Mouse (Mus musculus): ENCODE measurements around the gene Lgals4. TPM values are rescaled to one million over a fixed set of nuclear protein-coding genes. Genes with fewer than 3 reads are reported as not detected.
A peak's percentile ranks its signal among the peaks of the same experiment; 100 is the strongest.

The Lgals4 gene
- polyA plus RNA-seq, 1 experiment from 2014 or later, result 1.9 TPM

GRCm38 (mm10) chr7:28792391-28793185 lies 41.1 kb upstream of the Lgals4 start:
- Histone ChIP-seq H3K36me3 (replicated peaks; ENCODE audit: control insufficient read depth, insufficient read depth, low read depth, low read length) (no peaks in the 10 kb centered on the region), H3K4me3 (ENCODE audit: low read depth, low read length) (no peak overlapping the region), H3K9ac (replicated peaks; ENCODE audit: low read length) (no peak overlapping the region), H3K27me3 (ENCODE audit: control insufficient read depth, insufficient read depth, low read length) (no peaks in the 10 kb centered on the region), H3K27ac (replicated peaks; ENCODE audit: low read depth, low read length) (0 out of 2 replicates have a peak overlapping the region, but pooled peaks have one; percentile 13), H3K4me2 (ENCODE audit: low read depth, low read length) (no peak overlapping the region), H3K4me1 (ENCODE audit: control insufficient read depth, insufficient read depth, low read length) (peaks cover 6% of the 10 kb centered on the region; the same call in 1 of the 2 replicates), H3K9me3 (replicated peaks; ENCODE audit: control insufficient read depth, low read length) (no peaks in the 10 kb centered on the region)
- ATAC-seq (replicated peaks; ENCODE audit: insufficient number of reproducible peaks, low FRiP score, low TSS enrichment, low read depth), result no peak
- 80% methylated on average over 12 of the region's 14 CpGs for WGBS
- DNase-seq (ENCODE audit: low spot score), result no peak

- ATAC-seq (replicated peaks; ENCODE audit: insufficient number of reproducible peaks, low FRiP score, low TSS enrichment, low read depth) (no peak), DNase-seq (ENCODE audit: low spot score) (no peak)
- no peak overlapping the region for H3K9ac ChIP-seq (replicated peaks; ENCODE audit: low read length)
- H3K36me3 ChIP-seq (replicated peaks; ENCODE audit: control insufficient read depth, insufficient read depth, low read depth, low read length), result no peaks in the 10 kb centered on the region
- H3K4me3 ChIP-seq (ENCODE audit: low read depth, low read length), result no peak overlapping the region
- no peak overlapping the region for H3K4me2 ChIP-seq (ENCODE audit: low read depth, low read length)
- H3K9me3 ChIP-seq (replicated peaks; ENCODE audit: control insufficient read depth, low read length), result no peaks in the 10 kb centered on the region
- WGBS, result 36% methylated on average over 2 of the region's 2 CpGs
- peaks cover 6% of the 10 kb centered on the region; the same call in 1 of the 2 replicates for H3K4me1 ChIP-seq (ENCODE audit: control insufficient read depth, insufficient read depth, low read length)
- H3K27me3 ChIP-seq (ENCODE audit: control insufficient read depth, insufficient read depth, low read length), result no peaks in the 10 kb centered on the region
- H3K27ac ChIP-seq (replicated peaks; ENCODE audit: low read depth, low read length), result no peak overlapping the region
Observed at GRCm38 (mm10) chr7:28793834-28794233, 39.8 kb upstream of the Lgals4 start.

- Histone ChIP-seq H3K9me3 (replicated peaks; ENCODE audit: control insufficient read depth, low read length) (no peaks in the 10 kb centered on the region), H3K27me3 (ENCODE audit: control insufficient read depth, insufficient read depth, low read length) (no peaks in the 10 kb centered on the region), H3K4me3 (ENCODE audit: low read depth, low read length) (no peak overlapping the region), H3K4me1 (ENCODE audit: control insufficient read depth, insufficient read depth, low read length) (peaks cover 6% of the 10 kb centered on the region; the same call in 1 of the 2 replicates), H3K9ac (replicated peaks; ENCODE audit: low read length) (no peak overlapping the region), H3K36me3 (replicated peaks; ENCODE audit: control insufficient read depth, insufficient read depth, low read depth, low read length) (no peaks in the 10 kb centered on the region), H3K4me2 (ENCODE audit: low read depth, low read length) (no peak overlapping the region), H3K27ac (replicated peaks; ENCODE audit: low read depth, low read length) (no peak overlapping the region)
- ATAC-seq (replicated peaks; ENCODE audit: insufficient number of reproducible peaks, low FRiP score, low TSS enrichment, low read depth) (no peak), DNase-seq (ENCODE audit: low spot score) (no peak)
- WGBS, result 87% methylated on average over 3 of the region's 3 CpGs
Observed at GRCm38 (mm10) chr7:28794496-28794895, 39.2 kb upstream of the Lgals4 start.

- Histone ChIP-seq H3K9me3 (replicated peaks; ENCODE audit: control insufficient read depth, low read length) (no peaks in the 10 kb centered on the region), H3K27me3 (ENCODE audit: control insufficient read depth, insufficient read depth, low read length) (no peaks in the 10 kb centered on the region), H3K4me3 (ENCODE audit: low read depth, low read length) (no peak overlapping the region), H3K4me2 (ENCODE audit: low read depth, low read length) (no peak overlapping the region), H3K27ac (replicated peaks; ENCODE audit: low read depth, low read length) (no peak overlapping the region), H3K9ac (replicated peaks; ENCODE audit: low read length) (no peak overlapping the region), H3K4me1 (ENCODE audit: control insufficient read depth, insufficient read depth, low read length) (peaks cover 2% of the 10 kb centered on the region; the same call in 1 of the 2 replicates), H3K36me3 (replicated peaks; ENCODE audit: control insufficient read depth, insufficient read depth, low read depth, low read length) (no peaks in the 10 kb centered on the region)
- no peak for DNase-seq (ENCODE audit: low spot score)
- 68% methylated on average over 15 of the region's 15 CpGs for WGBS
- no peak for ATAC-seq (replicated peaks; ENCODE audit: insufficient number of reproducible peaks, low FRiP score, low TSS enrichment, low read depth)
Observed at GRCm38 (mm10) chr7:28795832-28796231, 37.8 kb upstream of the Lgals4 start.

DNA sequence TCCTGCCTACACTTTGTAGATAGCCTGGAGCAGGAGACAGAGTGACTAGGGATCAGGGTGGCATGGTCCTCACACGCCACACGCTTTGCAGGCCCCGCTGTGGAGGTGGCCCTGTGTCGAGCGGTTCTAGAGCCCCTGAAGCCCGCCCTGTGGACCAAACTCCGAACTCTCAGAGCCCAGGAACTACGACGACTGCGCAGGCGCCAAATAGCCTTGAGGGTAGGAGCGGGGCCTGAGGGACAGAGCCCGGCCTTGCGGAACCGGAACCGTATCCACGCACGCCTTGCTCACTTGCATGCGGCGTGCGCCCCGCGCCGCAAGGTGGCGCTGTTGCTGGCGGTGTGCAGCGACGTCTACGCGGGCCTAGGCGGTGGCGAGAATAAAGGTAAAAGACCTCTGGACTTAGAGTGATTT lies 37.1 kb upstream of the Lgals4 start:
- ATAC-seq (replicated peaks; ENCODE audit: insufficient number of reproducible peaks, low FRiP score, low TSS enrichment, low read depth), result peak; percentile 69
- Histone ChIP-seq H3K27me3 (ENCODE audit: control insufficient read depth, insufficient read depth, low read length) (no peaks in the 10 kb centered on the region), H3K27ac (replicated peaks; ENCODE audit: low read depth, low read length) (no peak overlapping the region), H3K4me2 (ENCODE audit: low read depth, low read length) (peak overlapping the region; percentile 39), H3K9ac (replicated peaks; ENCODE audit: low read length) (peak overlapping the region; percentile 52), H3K4me3 (ENCODE audit: low read depth, low read length) (peak overlapping the region; percentile 17), H3K9me3 (replicated peaks; ENCODE audit: control insufficient read depth, low read length) (no peaks in the 10 kb centered on the region), H3K36me3 (replicated peaks; ENCODE audit: control insufficient read depth, insufficient read depth, low read depth, low read length) (no peaks in the 10 kb centered on the region), H3K4me1 (ENCODE audit: control insufficient read depth, insufficient read depth, low read length) (peaks cover 2% of the 10 kb centered on the region; the same call in 1 of the 2 replicates)
- 15% methylated on average over 32 of the region's 32 CpGs for WGBS
- DNase-seq (ENCODE audit: low spot score), result peak; percentile 77

DNA sequence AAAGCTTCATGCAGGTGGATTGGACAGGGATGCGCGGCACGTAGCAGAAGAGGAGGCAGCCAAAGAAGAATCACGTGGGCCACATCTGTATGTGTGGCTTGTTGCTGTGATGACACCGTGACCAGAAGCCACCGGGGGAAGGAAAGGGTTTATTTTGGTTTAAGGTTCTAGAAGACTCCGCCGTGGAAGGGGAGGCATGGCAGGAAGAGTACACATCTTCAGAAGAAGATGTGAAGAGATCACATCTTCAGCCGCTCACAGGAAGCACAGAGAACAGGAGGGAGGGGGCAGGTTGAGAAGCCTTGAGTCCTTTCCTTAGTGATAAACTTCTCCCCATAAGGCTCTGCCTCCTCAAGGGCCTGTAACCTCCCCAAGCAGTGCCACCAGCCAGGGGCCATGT lies 33.7 kb upstream of the Lgals4 start:
- Histone ChIP-seq H3K36me3 (replicated peaks; ENCODE audit: control insufficient read depth, insufficient read depth, low read depth, low read length) (no peaks in the 10 kb centered on the region), H3K27me3 (ENCODE audit: control insufficient read depth, insufficient read depth, low read length) (no peaks in the 10 kb centered on the region), H3K9me3 (replicated peaks; ENCODE audit: control insufficient read depth, low read length) (no peaks in the 10 kb centered on the region), H3K4me3 (ENCODE audit: low read depth, low read length) (no peak overlapping the region), H3K4me1 (ENCODE audit: control insufficient read depth, insufficient read depth, low read length) (peaks cover 4% of the 10 kb centered on the region), H3K9ac (replicated peaks; ENCODE audit: low read length) (no peak overlapping the region), H3K27ac (replicated peaks; ENCODE audit: low read depth, low read length) (no peak overlapping the region), H3K4me2 (ENCODE audit: low read depth, low read length) (no peak overlapping the region)
- 90% methylated on average over 9 of the region's 9 CpGs for WGBS
- ATAC-seq (replicated peaks; ENCODE audit: insufficient number of reproducible peaks, low FRiP score, low TSS enrichment, low read depth), result no peak
- no peak for DNase-seq (ENCODE audit: low spot score)

DNA sequence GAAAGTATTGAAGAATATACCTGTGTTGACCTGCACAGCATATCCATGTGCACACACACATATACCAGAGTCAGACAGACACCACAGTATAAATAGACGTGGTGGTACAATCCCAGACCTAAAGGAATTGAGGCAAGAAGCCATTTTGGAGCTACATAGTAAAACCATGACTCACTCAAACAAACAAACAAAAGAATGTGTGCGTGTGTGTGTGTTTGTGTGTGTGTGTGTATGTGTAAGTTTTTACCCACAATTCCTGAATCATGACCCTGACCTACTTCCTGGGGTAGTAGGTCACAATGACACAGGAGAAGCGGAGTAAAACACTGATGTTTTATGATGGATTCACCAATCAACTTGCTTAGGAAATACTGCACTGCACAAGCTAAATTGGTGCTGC lies 32.2 kb upstream of the Lgals4 start:
- Histone ChIP-seq H3K27me3 (ENCODE audit: control insufficient read depth, insufficient read depth, low read length) (no peaks in the 10 kb centered on the region), H3K4me2 (ENCODE audit: low read depth, low read length) (no peak overlapping the region), H3K9ac (replicated peaks; ENCODE audit: low read length) (no peak overlapping the region), H3K27ac (replicated peaks; ENCODE audit: low read depth, low read length) (0 out of 2 replicates have a peak overlapping the region, but pooled peaks have one; percentile 78), H3K4me1 (ENCODE audit: control insufficient read depth, insufficient read depth, low read length) (peaks cover 4% of the 10 kb centered on the region), H3K4me3 (ENCODE audit: low read depth, low read length) (no peak overlapping the region), H3K9me3 (replicated peaks; ENCODE audit: control insufficient read depth, low read length) (no peaks in the 10 kb centered on the region), H3K36me3 (replicated peaks; ENCODE audit: control insufficient read depth, insufficient read depth, low read depth, low read length) (no peaks in the 10 kb centered on the region)
- whole genome bisulfite sequencing, result 80% methylated on average over 3 of the region's 3 CpGs
- ATAC-seq (replicated peaks; ENCODE audit: insufficient number of reproducible peaks, low FRiP score, low TSS enrichment, low read depth) (no peak), DNase-seq (ENCODE audit: low spot score) (no peak)
